Mouse (Mus musculus) intestine, embryonic 14.5 days (tissue): ENCODE results near the gene Map3k11. TPM values are rescaled to one million over a fixed set of nuclear protein-coding genes. Genes with fewer than 3 reads are reported as not detected.
"Not testable (repeated sequence)": the region's sequence is repeated elsewhere in the genome, so short reads cannot be mapped to it uniquely, and the experiment has no call there.

Source experiments
- ATAC-seq: fragments of 200-750 bp; cut with Nextera tagmentation; replicated peaks from 2 replicates; pipeline ENCODE4 v1.8.0; 2017; ENCODE audit warnings: low read depth, moderate number of reproducible peaks, moderate TSS enrichment, moderate library complexity; ENCODE audit not compliant: low FRiP score, low TSS enrichment
- DNase-seq: peaks from one replicate; pipeline ENCODE4 v3.0.0-alpha.2; 2018; ENCODE audit warnings: low spot score
- H3K27ac ChIP-seq: fragments of 300-500 bp; sonication (generic); 2 replicates; pipeline ENCODE4 v1.5.1; 2014; ENCODE audit warnings: low read depth, mild to moderate bottlenecking, control low read depth
- H3K27me3 ChIP-seq: fragments of 300-500 bp; sonication (generic); replicated peaks from 2 replicates; pipeline ENCODE4 v1.6.1; 2014; ENCODE audit warnings: low read length, control low read depth; ENCODE audit not compliant: control insufficient read depth, insufficient read depth
- H3K36me3 ChIP-seq: fragments of 300-500 bp; sonication (generic); 2 replicates; pipeline ENCODE4 v1.6.1; 2014; ENCODE audit warnings: low read length, control low read depth; ENCODE audit not compliant: control insufficient read depth, insufficient read depth
- H3K4me1 ChIP-seq: fragments of 300-500 bp; sonication (generic); replicated peaks from 2 replicates; pipeline ENCODE4 v1.6.1; 2014; ENCODE audit warnings: low read length, control low read depth, mixed read lengths; ENCODE audit not compliant: control insufficient read depth, insufficient read depth
- H3K4me2 ChIP-seq: fragments of 300-500 bp; sonication (generic); 2 replicates; pipeline ENCODE4 v1.6.1; 2014; ENCODE audit warnings: low read length
- H3K4me3 ChIP-seq: fragments of 300-500 bp; sonication (generic); 2 replicates; pipeline ENCODE4 v1.5.1; 2014; ENCODE audit warnings: low read depth, low read length, control low read depth, mixed read lengths
- H3K9ac ChIP-seq: fragments of 300-500 bp; sonication (generic); 2 replicates; pipeline ENCODE4 v1.6.1; 2014; ENCODE audit warnings: mild to moderate bottlenecking, low read length
- H3K9me3 ChIP-seq: fragments of 300-500 bp; sonication (generic); 2 replicates; pipeline ENCODE4 v1.6.1; 2016; ENCODE audit warnings: low read length, control low read depth; ENCODE audit not compliant: control insufficient read depth
- WGBS: fragments of 180-500 bp; shearing (Covaris S2); extraction: QIAGEN DNeasy Blood & Tissue Kit; methylation state at CpG from one replicate; pipeline ENCODE4 v1.1.7; 2014; 5-methylcytosine and 5-hydroxymethylcytosine counted together
- polyA plus RNA-seq: library from polyadenylated mRNA; unstranded; fragments of >200 nt; fragmentation: Nextera tagmentation; extraction: Ambion mirVana; gene quantifications from 2 replicates; pipeline ENCODE4 v1.2.1, GENCODE M21; 2014

The Map3k11 gene
- polyA plus RNA-seq, 1 experiment from 2014 or later: 28.8 TPM

DNA sequence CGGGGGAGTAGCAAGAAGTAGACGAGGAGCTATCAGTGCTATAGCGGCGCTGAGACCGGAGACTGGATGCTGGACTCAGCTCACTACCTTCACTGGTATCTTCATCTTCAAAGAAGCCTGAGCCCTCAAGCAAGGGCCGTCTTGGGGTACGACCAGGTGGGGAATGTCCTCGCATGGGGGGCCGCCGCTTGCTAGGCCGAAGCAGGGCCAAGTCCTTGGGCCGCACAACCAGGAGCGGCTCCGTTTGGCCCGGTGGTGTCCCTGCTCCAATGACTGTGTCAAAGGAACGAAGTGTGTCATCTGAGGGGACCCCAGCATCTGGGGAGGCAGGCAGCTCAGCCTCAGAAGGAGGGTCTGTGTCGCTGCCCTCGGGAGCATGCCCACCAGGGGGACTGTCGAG lies 3.1 kb upstream of the Map3k11 start:
- H3K4me3 ChIP-seq: no peak overlapping the region
- no peaks in the 10 kb centered on the region for H3K9me3 ChIP-seq
- H3K4me2 ChIP-seq: no peak overlapping the region
- H3K36me3 ChIP-seq: peaks cover 61% of the 10 kb centered on the region
- no peaks in the 10 kb centered on the region for H3K27me3 ChIP-seq
- no peak overlapping the region for H3K9ac ChIP-seq
- no peak overlapping the region for H3K27ac ChIP-seq
- no peak for DNase-seq
- H3K4me1 ChIP-seq: peaks cover 11% of the 10 kb centered on the region
- 94% methylated on average over 19 of the region's 19 CpGs for whole genome bisulfite sequencing
- ATAC-seq: no peak

DNA sequence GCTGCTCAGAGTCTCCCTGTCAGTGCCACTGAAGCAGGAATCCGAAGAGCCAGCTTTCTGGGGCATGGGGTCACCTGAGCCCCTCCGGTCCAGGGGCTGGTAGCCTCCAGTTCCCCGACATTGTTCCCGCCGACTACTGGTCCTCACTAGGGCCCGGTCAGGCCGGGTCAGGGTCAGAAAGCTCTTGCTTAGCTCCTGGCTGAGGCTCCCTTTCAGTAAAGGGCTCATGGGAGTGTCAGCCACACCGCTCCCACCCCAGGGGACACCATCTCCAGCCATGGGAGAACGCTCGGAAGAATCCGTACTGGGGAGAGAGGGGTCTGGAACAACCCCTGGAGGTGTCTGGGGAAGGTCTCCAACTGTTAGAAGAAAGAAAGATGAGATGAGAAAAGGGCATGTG lies 2.7 kb upstream of the Map3k11 start:
- 93% methylated on average over 11 of the region's 11 CpGs for WGBS
- no peak overlapping the region for H3K27ac ChIP-seq
- no peak for DNase-seq
- ATAC-seq: no peak
- H3K9ac ChIP-seq: no peak overlapping the region
- no peaks in the 10 kb centered on the region for H3K9me3 ChIP-seq
- peaks cover 59% of the 10 kb centered on the region for H3K36me3 ChIP-seq
- H3K4me1 ChIP-seq: peaks cover 16% of the 10 kb centered on the region
- no peaks in the 10 kb centered on the region for H3K27me3 ChIP-seq
- H3K4me3 ChIP-seq: no peak overlapping the region
- H3K4me2 ChIP-seq: no peak overlapping the region

DNA sequence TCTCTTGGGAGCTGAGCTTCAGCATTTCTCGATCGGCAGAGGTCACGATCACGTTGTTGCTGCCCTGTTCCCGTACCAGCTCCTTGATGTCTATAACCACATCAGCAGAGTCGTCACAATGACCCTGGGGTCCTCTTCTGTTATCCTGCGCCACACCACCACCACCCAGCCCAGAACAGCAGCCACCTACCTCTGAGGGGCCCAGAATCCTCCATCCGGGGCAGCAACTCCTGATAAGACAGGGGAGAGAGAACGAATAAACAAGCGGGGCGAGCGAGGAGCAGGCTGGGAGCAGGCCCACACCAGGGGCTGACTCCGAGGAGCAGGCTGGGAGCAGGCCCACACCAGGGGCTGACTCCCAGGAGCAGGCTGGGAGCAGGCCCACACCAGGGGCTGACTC lies 2.1 kb upstream of the Map3k11 start:
- Histone ChIP-seq H3K4me3 (no peak overlapping the region), H3K27me3 (no peaks in the 10 kb centered on the region), H3K27ac (no peak overlapping the region), H3K9me3 (no peaks in the 10 kb centered on the region), H3K36me3 (peaks cover 59% of the 10 kb centered on the region), H3K4me1 (peaks cover 21% of the 10 kb centered on the region), H3K9ac (no peak overlapping the region), H3K4me2 (no peak overlapping the region)
- ATAC-seq: no peak
- no peak for DNase-seq
- 87% methylated on average over 13 of the region's 13 CpGs for WGBS

DNA sequence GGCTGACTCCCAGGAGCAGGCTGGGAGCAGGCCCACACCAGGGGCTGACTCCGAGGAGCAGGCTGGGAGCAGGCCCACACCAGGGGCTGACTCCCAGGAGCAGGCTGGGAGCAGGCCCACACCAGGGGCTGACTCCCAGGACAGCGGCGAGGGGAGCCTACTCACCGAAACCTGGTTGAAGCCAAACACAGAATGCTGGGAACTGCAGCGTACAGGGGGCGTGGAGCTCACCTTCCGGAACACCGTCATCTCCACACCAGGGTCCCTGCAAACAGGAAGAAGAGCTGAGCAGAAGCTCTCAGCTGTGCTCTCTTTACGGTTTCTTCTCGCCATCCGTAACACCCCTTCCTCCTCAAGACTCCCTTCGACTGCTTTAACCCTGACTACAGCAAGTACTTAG lies 1.6 kb upstream of the Map3k11 start:
- Histone ChIP-seq H3K4me2 (peak overlapping the region; percentile 99; the same call in 1 of the 2 replicates), H3K4me3 (0 out of 2 replicates have a peak overlapping the region, but pooled peaks have one; percentile 78), H3K4me1 (peaks cover 27% of the 10 kb centered on the region), H3K36me3 (peaks cover 57% of the 10 kb centered on the region)
- not testable (repeated sequence) for H3K9me3 ChIP-seq, ATAC-seq, H3K27ac ChIP-seq, H3K9ac ChIP-seq, DNase-seq, H3K27me3 ChIP-seq
- WGBS: 85% methylated on average over 11 of the region's 12 CpGs

DNA sequence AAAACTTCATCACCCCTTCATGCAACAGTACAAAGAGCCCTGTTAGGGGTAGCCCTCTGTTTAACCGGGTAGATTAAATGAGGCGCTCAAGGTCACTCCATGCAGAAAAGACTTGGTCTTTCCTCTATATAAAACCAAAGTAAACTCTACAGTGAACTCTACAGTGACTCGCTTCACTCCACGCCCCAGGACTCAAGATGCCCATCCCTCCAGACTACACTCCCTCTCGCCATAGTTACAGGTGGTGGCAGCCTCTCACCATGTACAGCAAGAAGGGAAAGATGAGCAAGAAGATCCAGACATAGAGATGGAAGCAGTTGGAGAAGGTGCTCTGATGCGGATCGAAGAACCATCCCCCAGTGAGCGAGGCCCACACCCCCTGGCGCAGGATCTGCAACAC lies 804 bp upstream of the Map3k11 start:
- H3K36me3 ChIP-seq: peaks cover 49% of the 10 kb centered on the region
- WGBS: 19% methylated on average over 9 of the region's 9 CpGs

GRCm38 (mm10) chr19:5689088-5689428 lies 516 bp downstream of the Map3k11 start:
- DNase-seq: no peak
- WGBS: under 1% methylated on average over 7 of the region's 7 CpGs
- peaks cover 35% of the 10 kb centered on the region for H3K4me1 ChIP-seq
- peak overlapping the region; percentile 78 for H3K4me3 ChIP-seq
- H3K9ac ChIP-seq: peak overlapping the region; percentile 72
- ATAC-seq: no peak
- H3K4me2 ChIP-seq: peak overlapping the region; percentile 99
- no peaks in the 10 kb centered on the region for H3K9me3 ChIP-seq
- H3K27me3 ChIP-seq: no peaks in the 10 kb centered on the region
- H3K36me3 ChIP-seq: peaks cover 47% of the 10 kb centered on the region
- H3K27ac ChIP-seq: peak overlapping the region; percentile 81

More for the DNA sequence above, 804 bp upstream of the Map3k11 start:
- no peak for DNase-seq
- Histone ChIP-seq H3K4me3 (peak overlapping the region; percentile 78), H3K27me3 (no peaks in the 10 kb centered on the region), H3K4me1 (peaks cover 34% of the 10 kb centered on the region), H3K9ac (peak overlapping the region; percentile 72), H3K9me3 (no peaks in the 10 kb centered on the region), H3K27ac (peak overlapping the region; percentile 81), H3K4me2 (peak overlapping the region; percentile 99)
- no peak for ATAC-seq

DNA sequence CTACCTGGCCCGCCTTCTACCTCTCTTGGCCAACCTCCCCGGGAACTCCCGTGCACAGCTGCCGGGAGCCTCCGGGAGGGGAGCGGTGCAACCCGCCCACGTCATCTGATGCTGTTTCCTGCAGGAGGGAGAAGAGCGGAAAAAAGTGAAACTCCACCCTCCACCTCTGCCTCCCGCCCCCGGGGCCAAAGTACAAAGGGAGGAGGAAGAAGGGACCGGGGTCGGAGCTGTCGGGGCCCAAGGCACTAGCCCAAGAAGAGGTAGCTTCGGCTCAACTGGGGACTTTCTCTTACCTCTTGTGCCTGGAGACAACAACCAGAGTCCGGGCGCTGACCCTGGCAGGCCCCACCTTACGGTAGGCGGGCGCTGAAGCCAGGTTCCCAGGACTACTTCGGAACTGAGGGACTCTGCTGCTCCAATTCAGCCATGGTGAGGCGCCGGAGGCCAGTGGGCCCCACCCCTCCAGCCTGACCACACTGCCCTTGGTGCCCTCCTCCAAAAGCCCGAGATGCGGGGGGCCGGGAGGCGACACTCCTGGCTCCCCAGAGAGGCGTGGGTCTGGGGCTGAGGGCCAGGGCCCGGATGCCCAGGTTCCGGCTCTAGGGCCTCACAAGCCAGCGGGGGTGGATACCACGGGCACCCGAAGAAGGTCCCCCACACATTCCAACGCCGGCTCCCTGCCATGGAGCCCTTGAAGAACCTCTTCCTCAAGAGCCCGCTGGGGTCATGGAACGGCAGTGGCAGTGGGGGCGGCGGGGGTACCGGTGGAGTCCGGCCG lies 1.2 kb downstream of the Map3k11 start:
- no peaks in the 10 kb centered on the region for H3K27me3 ChIP-seq
- ATAC-seq: peak; percentile 64
- 7% methylated on average over 42 of the region's 42 CpGs for WGBS
- peaks cover 35% of the 10 kb centered on the region for H3K4me1 ChIP-seq
- DNase-seq: peak; percentile 93
- peak overlapping the region; percentile 81 for H3K27ac ChIP-seq
- H3K4me2 ChIP-seq: peak overlapping the region; percentile 99
- peak overlapping the region; percentile 72 for H3K9ac ChIP-seq
- no peaks in the 10 kb centered on the region for H3K9me3 ChIP-seq
- peak overlapping the region; percentile 78 for H3K4me3 ChIP-seq
- peaks cover 47% of the 10 kb centered on the region for H3K36me3 ChIP-seq

GRCm38 (mm10) chr19:5690343-5690735 lies 1.8 kb downstream of the Map3k11 start:
- no peaks in the 10 kb centered on the region for H3K9me3 ChIP-seq
- ATAC-seq (no peak), DNase-seq (no peak)
- H3K9ac ChIP-seq: peak overlapping the region; percentile 72
- WGBS: 55% methylated on average over 15 of the region's 15 CpGs
- peaks cover 47% of the 10 kb centered on the region for H3K36me3 ChIP-seq
- peak overlapping the region; percentile 81 for H3K27ac ChIP-seq
- peak overlapping the region; percentile 99 for H3K4me2 ChIP-seq
- no peaks in the 10 kb centered on the region for H3K27me3 ChIP-seq
- peak overlapping the region; percentile 78 for H3K4me3 ChIP-seq
- peaks cover 35% of the 10 kb centered on the region for H3K4me1 ChIP-seq

DNA sequence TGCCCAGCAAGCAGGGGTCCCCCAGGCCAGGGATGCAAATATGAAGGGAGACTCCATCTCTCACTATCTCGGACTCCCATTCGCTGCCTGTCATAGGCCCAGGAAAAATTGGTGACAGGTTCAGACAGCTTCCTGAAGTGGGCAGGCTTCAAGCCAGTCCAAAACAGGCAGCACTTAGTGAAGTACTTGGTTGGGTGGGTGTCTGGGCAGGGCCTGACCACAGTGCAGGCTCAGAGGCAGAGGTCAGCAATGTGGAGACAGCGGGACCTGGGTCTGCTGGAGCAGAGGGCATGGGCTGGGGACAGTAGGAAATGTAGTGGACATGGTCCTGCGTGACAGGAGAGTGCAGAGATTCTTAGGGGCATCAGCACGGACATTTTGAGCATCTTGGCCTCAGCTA lies 3.1 kb downstream of the Map3k11 start:
- Histone ChIP-seq H3K9me3 (no peaks in the 10 kb centered on the region), H3K36me3 (peaks cover 48% of the 10 kb centered on the region), H3K4me3 (peak overlapping the region; percentile 78), H3K4me1 (peaks cover 38% of the 10 kb centered on the region), H3K9ac (peak overlapping the region; percentile 41), H3K27me3 (no peaks in the 10 kb centered on the region), H3K27ac (peak overlapping the region; percentile 57; the same call in 1 of the 2 replicates), H3K4me2 (peak overlapping the region; percentile 99)
- no peak for ATAC-seq
- 73% methylated on average over 5 of the region's 5 CpGs for WGBS
- no peak for DNase-seq
